Mouse (Mus musculus) megakaryocyte, embryonic 14.5 days (primary cell): ENCODE measurements around the gene Rsl1d1. TPM values are rescaled to one million over a fixed set of nuclear protein-coding genes. Genes with fewer than 3 reads are reported as not detected.
A peak's percentile ranks its signal among the peaks of the same experiment; 100 is the strongest.

Source experiments
- H3K27me3 ChIP-seq: replicated peaks from 2 replicates; pipeline ENCODE3; 2012; ENCODE audit warnings: inconsistent platforms
- H3K36me3 ChIP-seq: replicated peaks from 2 replicates; pipeline ENCODE3; 2012; ENCODE audit warnings: low read length, inconsistent platforms, mixed read lengths
- H3K4me1 ChIP-seq: 2 replicates; pipeline ENCODE4 v1.6.1; 2012; ENCODE audit warnings: inconsistent platforms
- H3K4me3 ChIP-seq: replicated peaks from 2 replicates; pipeline ENCODE3; 2012; ENCODE audit warnings: moderate library complexity, mild to moderate bottlenecking, inconsistent platforms
- H3K9me3 ChIP-seq: 2 replicates; pipeline ENCODE4 v1.6.1; 2012; ENCODE audit warnings: inconsistent platforms
- FLI1 ChIP-seq: IDR thresholded peaks from 2 replicates; pipeline ENCODE4 v1.6.1; 2012; ENCODE audit warnings: low read length, inconsistent platforms, mixed read lengths
- GATA1 ChIP-seq: IDR thresholded peaks from 3 replicates; pipeline ENCODE4 v1.6.1; 2012; ENCODE audit warnings: mixed read lengths, low read length, inconsistent platforms, borderline replicate concordance
- polyA plus RNA-seq: library from polyadenylated mRNA; stranded (reverse); fragments of >175 nt; gene quantifications from 2 replicates; pipeline ENCODE4 v1.2.3, GENCODE M21; 2012; ENCODE audit warnings: low replicate concordance; ENCODE audit not compliant: insufficient read depth

Rsl1d1 gene
- polyA plus RNA-seq, 1 experiment: 15.5 TPM

GRCm38 (mm10) chr16:11197052-11197451, 6.1 kb downstream of the Rsl1d1 start:
- Histone ChIP-seq H3K36me3 (peaks cover 95% of the 10 kb centered on the region), H3K27me3 (no peaks in the 10 kb centered on the region), H3K4me1 (peaks cover 16% of the 10 kb centered on the region), H3K9me3 (no peaks in the 10 kb centered on the region), H3K4me3 (no peak overlapping the region)
- TF ChIP-seq FLI1 (no peak), GATA1 (no peak)

GRCm38 (mm10) chr16:11193231-11193630, 9.9 kb downstream of the Rsl1d1 start:
- Histone ChIP-seq H3K36me3 (peaks cover 73% of the 10 kb centered on the region), H3K27me3 (no peaks in the 10 kb centered on the region), H3K4me1 (no peaks in the 10 kb centered on the region; the same call in 1 of the 2 replicates), H3K4me3 (no peak overlapping the region), H3K9me3 (no peaks in the 10 kb centered on the region)
- TF ChIP-seq FLI1: no peak
- no peak for TF ChIP-seq GATA1

GRCm38 (mm10) chr16:11190150-11190549, 13.0 kb downstream of the Rsl1d1 start:
- Histone ChIP-seq H3K36me3 (peaks cover 42% of the 10 kb centered on the region), H3K4me1 (peaks cover 9% of the 10 kb centered on the region), H3K4me3 (no peak overlapping the region), H3K9me3 (no peaks in the 10 kb centered on the region), H3K27me3 (no peaks in the 10 kb centered on the region)
- no peak for TF ChIP-seq GATA1
- no peak for TF ChIP-seq FLI1

- no peak for TF ChIP-seq FLI1
- no peak for TF ChIP-seq GATA1
- peaks cover 11% of the 10 kb centered on the region for H3K36me3 ChIP-seq
- H3K27me3 ChIP-seq: no peaks in the 10 kb centered on the region
- H3K9me3 ChIP-seq: peaks cover 15% of the 10 kb centered on the region
- H3K4me3 ChIP-seq: peak overlapping the region; percentile 98
- peaks cover 41% of the 10 kb centered on the region for H3K4me1 ChIP-seq
These were observed 25.7 kb downstream of the Rsl1d1 start for GRCm38 (mm10) chr16:11177404-11177803.

- Histone ChIP-seq H3K4me3 (peak overlapping the region; percentile 98), H3K36me3 (peaks cover 14% of the 10 kb centered on the region), H3K4me1 (peaks cover 46% of the 10 kb centered on the region), H3K9me3 (peaks cover 15% of the 10 kb centered on the region), H3K27me3 (no peaks in the 10 kb centered on the region)
- TF ChIP-seq GATA1 (no peak), FLI1 (no peak)
These were observed 26.3 kb downstream of the Rsl1d1 start for GRCm38 (mm10) chr16:11176884-11177244.

- Histone ChIP-seq H3K4me3 (peak within 1 kb of the TSS; percentile 98), H3K9me3 (peaks cover 15% of the 10 kb centered on the region), H3K36me3 (peaks cover 14% of the 10 kb centered on the region), H3K4me1 (peaks cover 51% of the 10 kb centered on the region), H3K27me3 (no peaks in the 10 kb centered on the region)
- no peak for TF ChIP-seq GATA1
- no peak for TF ChIP-seq FLI1
These were observed 26.8 kb downstream of the Rsl1d1 start, which contains the start of gene Zc3h7a for GRCm38 (mm10) chr16:11176208-11176883. Zc3h7a (minus strand) TSS chr16:11176393.

- Histone ChIP-seq H3K9me3 (peaks cover 15% of the 10 kb centered on the region), H3K4me3 (peak overlapping the region; percentile 98), H3K4me1 (peaks cover 58% of the 10 kb centered on the region), H3K36me3 (peaks cover 14% of the 10 kb centered on the region), H3K27me3 (no peaks in the 10 kb centered on the region)
- no peak for TF ChIP-seq FLI1
- TF ChIP-seq GATA1: no peak
These were observed 27.5 kb downstream of the Rsl1d1 start for GRCm38 (mm10) chr16:11175489-11176207.

GRCm38 (mm10) chr16:11175100-11175488, 28.0 kb downstream of the Rsl1d1 start:
- Histone ChIP-seq H3K4me3 (peak overlapping the region; percentile 98), H3K27me3 (no peaks in the 10 kb centered on the region), H3K9me3 (peaks cover 14% of the 10 kb centered on the region), H3K4me1 (peaks cover 62% of the 10 kb centered on the region), H3K36me3 (peaks cover 14% of the 10 kb centered on the region)
- TF ChIP-seq FLI1 (no peak), GATA1 (no peak)

- H3K9me3 ChIP-seq: peaks cover 10% of the 10 kb centered on the region
- no peak for TF ChIP-seq FLI1
- TF ChIP-seq GATA1: no peak
- H3K36me3 ChIP-seq: peaks cover 14% of the 10 kb centered on the region
- no peaks in the 10 kb centered on the region for H3K27me3 ChIP-seq
- H3K4me3 ChIP-seq: peak overlapping the region; percentile 98
- H3K4me1 ChIP-seq: peaks cover 64% of the 10 kb centered on the region
These were observed 28.5 kb downstream of the Rsl1d1 start for GRCm38 (mm10) chr16:11174671-11175081.

GRCm38 (mm10) chr16:11171679-11172078, 31.5 kb downstream of the Rsl1d1 start:
- Histone ChIP-seq H3K4me3 (no peak overlapping the region), H3K4me1 (peaks cover 75% of the 10 kb centered on the region), H3K36me3 (peaks cover 22% of the 10 kb centered on the region), H3K9me3 (no peaks in the 10 kb centered on the region), H3K27me3 (no peaks in the 10 kb centered on the region)
- no peak for TF ChIP-seq GATA1
- TF ChIP-seq FLI1: no peak
